Mouse (Mus musculus) midbrain, embryonic 15.5 days (tissue): ENCODE data around the gene Nes. TPM values are rescaled to one million over a fixed set of nuclear protein-coding genes. Genes with fewer than 3 reads are reported as not detected.

Experiments used
- ATAC-seq: fragments of 200-750 bp; cut with Nextera tagmentation; replicated peaks from 2 replicates; pipeline ENCODE4 v1.8.0; 2017; ENCODE audit warnings: moderate TSS enrichment
- H3K27ac ChIP-seq: fragments of 300-500 bp; sonication (generic); 2 replicates; pipeline ENCODE4 v1.5.1; 2015; ENCODE audit warnings: mild to moderate bottlenecking, inconsistent platforms
- H3K27me3 ChIP-seq: fragments of 300-500 bp; sonication (generic); replicated peaks from 2 replicates; pipeline ENCODE4 v1.6.1; 2015; ENCODE audit warnings: inconsistent platforms
- H3K36me3 ChIP-seq: fragments of 300-500 bp; sonication (generic); replicated peaks from 2 replicates; pipeline ENCODE4 v1.6.1; 2015; ENCODE audit warnings: inconsistent platforms
- H3K4me1 ChIP-seq: fragments of 300-500 bp; sonication (generic); 2 replicates; pipeline ENCODE4 v1.6.1; 2015; ENCODE audit warnings: inconsistent platforms
- H3K4me2 ChIP-seq: fragments of 300-500 bp; sonication (generic); 2 replicates; pipeline ENCODE4 v1.6.1; 2015; ENCODE audit warnings: inconsistent platforms, mild to moderate bottlenecking, moderate library complexity
- H3K4me3 ChIP-seq: fragments of 300-500 bp; sonication (generic); 2 replicates; pipeline ENCODE4 v1.5.1; 2015; ENCODE audit warnings: mild to moderate bottlenecking, inconsistent platforms
- H3K9ac ChIP-seq: fragments of 300-500 bp; sonication (generic); 2 replicates; pipeline ENCODE4 v1.6.1; 2015; ENCODE audit warnings: mild to moderate bottlenecking, inconsistent platforms
- H3K9me3 ChIP-seq: fragments of 300-500 bp; sonication (generic); 2 replicates; pipeline ENCODE4 v1.6.1; 2016; ENCODE audit warnings: inconsistent platforms
- WGBS: fragments of 180-500 bp; shearing (Covaris S2); methylation state at CpG from one replicate; pipeline ENCODE4 v1.1.7; 2015; ENCODE audit warnings: mixed read lengths; 5-methylcytosine and 5-hydroxymethylcytosine counted together
- polyA plus RNA-seq: library from polyadenylated mRNA; unstranded; fragments of >200 nt; fragmentation: Nextera tagmentation; extraction: Ambion mirVana; gene quantifications from 2 replicates; pipeline ENCODE4 v1.2.1, GENCODE M21; 2015

The Nes gene
- polyA plus RNA-seq, 1 experiment from 2014 or later: 33.0 TPM

DNA sequence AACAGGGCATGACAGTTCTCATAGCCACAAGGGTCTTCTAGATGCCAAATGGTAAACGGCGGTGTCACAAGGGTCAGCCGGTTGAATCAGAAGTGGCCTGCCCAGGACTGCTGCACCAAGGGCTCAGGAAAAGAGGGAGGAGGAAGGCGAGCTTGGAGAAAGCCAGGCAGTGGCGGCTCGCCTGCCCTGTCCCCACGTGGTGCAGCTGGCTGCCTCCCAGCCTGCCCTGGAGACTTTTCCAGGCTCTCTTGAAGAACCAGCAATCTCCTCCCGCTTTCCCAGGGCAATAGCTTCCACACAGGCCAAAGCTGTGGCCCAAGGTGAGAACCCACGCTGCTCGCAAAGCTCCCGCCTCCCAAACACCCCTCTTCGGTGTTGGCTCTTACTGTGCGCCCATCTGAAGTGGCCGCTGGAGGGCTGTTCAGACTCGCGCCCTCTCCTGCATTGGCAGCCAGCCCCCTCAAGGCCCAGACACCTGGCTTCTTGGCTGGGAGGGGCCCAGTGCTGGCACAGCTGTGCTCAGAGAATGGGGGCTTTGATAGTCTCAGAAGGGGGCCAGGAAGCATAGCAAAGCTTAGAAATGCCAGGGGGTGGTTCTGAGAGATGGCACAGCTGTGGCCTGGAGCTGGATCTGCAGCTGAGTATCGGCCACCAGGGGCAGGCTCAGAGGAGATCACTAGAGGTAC lies 31.6 kb downstream of the Nes start:
- peak overlapping the region; percentile 22; the same call in 1 of the 2 replicates for H3K4me2 ChIP-seq
- H3K27me3 ChIP-seq: peaks cover 68% of the 10 kb centered on the region
- H3K9ac ChIP-seq: no peak overlapping the region
- ATAC-seq: peak; percentile 48
- H3K27ac ChIP-seq: peak overlapping the region; percentile 38; the same call in 1 of the 2 replicates
- H3K36me3 ChIP-seq: no peaks in the 10 kb centered on the region
- peaks cover 27% of the 10 kb centered on the region for H3K4me1 ChIP-seq
- 4% methylated on average over 17 of the region's 17 CpGs for WGBS
- no peak overlapping the region for H3K4me3 ChIP-seq
- no peaks in the 10 kb centered on the region for H3K9me3 ChIP-seq

- ATAC-seq: no peak
- no peak overlapping the region for H3K9ac ChIP-seq
- H3K4me1 ChIP-seq: peaks cover 7% of the 10 kb centered on the region
- peaks cover 41% of the 10 kb centered on the region for H3K27me3 ChIP-seq
- H3K36me3 ChIP-seq: no peaks in the 10 kb centered on the region
- H3K9me3 ChIP-seq: no peaks in the 10 kb centered on the region
- 83% methylated on average over 18 of the region's 18 CpGs for WGBS
- H3K27ac ChIP-seq: no peak overlapping the region
- H3K4me2 ChIP-seq: no peak overlapping the region
- no peak overlapping the region for H3K4me3 ChIP-seq
Observed at GRCm38 (mm10) chr3:88005822-88006786, 35.2 kb downstream of the Nes start.

DNA sequence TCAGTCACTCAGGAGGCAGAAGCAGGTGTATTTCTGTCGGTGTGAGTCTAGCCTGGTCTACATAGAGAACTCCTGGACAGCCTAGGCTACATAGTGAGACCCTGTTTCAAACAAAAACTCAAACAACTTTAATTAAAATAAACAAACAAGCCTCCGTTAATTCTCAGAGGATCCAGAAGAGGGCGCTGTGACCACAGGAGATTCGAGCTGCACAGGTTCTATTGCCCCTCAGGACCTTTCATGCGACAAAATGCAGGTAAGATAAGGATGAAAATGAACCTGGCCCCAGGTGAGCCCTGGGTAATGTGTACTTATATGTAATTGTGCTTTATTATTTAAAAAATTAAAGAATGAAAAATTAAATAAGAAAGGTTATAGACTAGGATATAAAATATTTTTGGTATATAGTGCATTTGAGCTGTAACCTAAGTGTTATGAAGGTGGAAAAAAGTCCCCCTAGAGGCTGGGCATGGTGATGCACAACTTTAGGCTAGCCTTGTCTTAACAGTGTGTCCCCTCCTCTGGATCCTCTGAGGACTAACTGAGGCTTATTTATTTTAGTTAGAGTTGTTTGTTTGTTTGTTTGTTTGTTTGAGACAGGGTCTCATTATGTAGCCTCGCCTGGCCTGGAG lies 39.9 kb downstream of the Nes start:
- Histone ChIP-seq H3K4me3 (no peak overlapping the region), H3K4me2 (no peak overlapping the region), H3K27ac (no peak overlapping the region), H3K4me1 (no peaks in the 10 kb centered on the region), H3K36me3 (no peaks in the 10 kb centered on the region), H3K9me3 (no peaks in the 10 kb centered on the region), H3K9ac (no peak overlapping the region), H3K27me3 (peaks cover 10% of the 10 kb centered on the region)
- ATAC-seq: no peak
- 11% methylated on average over 6 of the region's 6 CpGs for WGBS

- Histone ChIP-seq H3K27me3 (peaks cover 65% of the 10 kb centered on the region), H3K9ac (peak overlapping the region; percentile 29), H3K4me1 (peaks cover 20% of the 10 kb centered on the region), H3K36me3 (no peaks in the 10 kb centered on the region), H3K4me2 (peak overlapping the region; percentile 64), H3K4me3 (peak overlapping the region; percentile 48), H3K27ac (no peak overlapping the region), H3K9me3 (no peaks in the 10 kb centered on the region)
- ATAC-seq: peak; percentile 91
- whole genome bisulfite sequencing: under 1% methylated on average over 66 of the region's 66 CpGs
Observed at GRCm38 (mm10) chr3:88022322-88023191, 51.7 kb downstream of the Nes start.

DNA sequence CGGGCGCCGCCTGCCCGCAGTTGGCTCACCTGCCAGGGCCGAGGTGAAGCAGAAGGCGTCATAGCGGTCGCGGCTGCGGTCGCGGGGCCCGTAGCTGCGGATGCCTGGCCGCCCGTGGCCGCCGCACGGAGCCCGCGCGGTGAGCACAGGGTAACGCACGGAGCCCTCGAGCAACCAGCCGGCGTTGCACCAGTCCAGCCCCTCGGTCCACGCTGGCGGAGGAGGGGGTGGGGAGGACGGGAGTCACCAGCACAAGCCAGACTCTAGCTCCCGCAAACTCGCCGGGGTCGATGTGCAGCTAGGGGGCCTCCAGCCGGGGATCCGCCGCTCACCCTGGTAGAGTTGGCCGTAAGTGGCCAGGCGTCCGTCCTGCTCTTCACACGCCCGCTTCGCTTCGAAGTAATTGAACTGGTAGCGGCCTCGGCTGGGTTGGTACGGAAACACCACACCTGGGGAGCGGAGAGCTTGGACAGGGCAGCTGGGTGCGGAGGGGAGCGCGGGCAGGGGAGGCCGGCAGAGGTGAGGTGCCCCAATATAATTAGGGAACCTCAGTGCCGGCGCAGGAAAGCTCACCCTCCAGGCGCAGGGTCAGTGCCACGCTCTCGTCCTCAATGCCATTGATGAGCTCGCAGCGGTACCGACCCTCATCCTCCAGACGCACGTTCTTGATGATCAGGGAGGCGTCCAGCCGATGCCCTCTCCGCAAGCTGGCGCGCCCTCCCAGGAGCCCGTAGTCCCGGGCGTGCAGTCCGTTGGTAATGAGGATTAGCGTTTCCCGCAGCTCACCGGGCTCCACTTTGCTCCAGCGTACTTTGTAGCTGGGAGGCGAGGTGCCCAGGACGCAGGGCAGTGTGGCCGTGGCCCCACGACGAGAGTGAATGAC lies 52.6 kb downstream of the Nes start:
- H3K4me1 ChIP-seq: peaks cover 20% of the 10 kb centered on the region
- H3K9me3 ChIP-seq: no peaks in the 10 kb centered on the region
- H3K27ac ChIP-seq: no peak overlapping the region
- peak; percentile 84 for ATAC-seq
- peak overlapping the region; percentile 48 for H3K4me3 ChIP-seq
- H3K4me2 ChIP-seq: peak overlapping the region; percentile 64
- no peaks in the 10 kb centered on the region for H3K36me3 ChIP-seq
- under 1% methylated on average over 81 of the region's 81 CpGs for WGBS
- H3K27me3 ChIP-seq: peaks cover 67% of the 10 kb centered on the region
- H3K9ac ChIP-seq: peak overlapping the region; percentile 29

DNA sequence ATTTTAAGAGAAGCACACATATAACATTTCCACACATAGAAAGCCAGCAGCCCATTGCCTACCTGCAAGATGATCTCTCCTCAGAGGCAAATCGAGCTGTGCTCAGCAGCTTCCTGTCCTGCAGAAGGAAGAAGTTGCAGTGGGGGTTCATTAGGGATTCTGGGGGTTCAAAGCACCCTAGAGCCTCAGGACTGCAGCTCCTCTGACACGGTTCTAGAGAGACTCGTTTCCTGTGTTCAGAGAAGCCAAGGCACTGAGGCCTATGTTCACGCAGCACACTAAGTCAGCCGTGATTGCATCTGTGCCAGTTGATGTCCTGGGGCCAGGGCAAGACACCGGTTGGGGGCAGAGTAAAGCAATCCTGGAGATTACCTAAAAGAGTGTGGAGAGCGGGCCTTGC lies 55.9 kb downstream of the Nes start:
- peaks cover 59% of the 10 kb centered on the region for H3K27me3 ChIP-seq
- no peaks in the 10 kb centered on the region for H3K9me3 ChIP-seq
- H3K4me3 ChIP-seq: no peak overlapping the region
- 66% methylated on average over 7 of the region's 7 CpGs for WGBS
- no peak for ATAC-seq
- peaks cover 20% of the 10 kb centered on the region for H3K4me1 ChIP-seq
- H3K27ac ChIP-seq: no peak overlapping the region
- H3K36me3 ChIP-seq: no peaks in the 10 kb centered on the region
- no peak overlapping the region for H3K9ac ChIP-seq
- H3K4me2 ChIP-seq: no peak overlapping the region

DNA sequence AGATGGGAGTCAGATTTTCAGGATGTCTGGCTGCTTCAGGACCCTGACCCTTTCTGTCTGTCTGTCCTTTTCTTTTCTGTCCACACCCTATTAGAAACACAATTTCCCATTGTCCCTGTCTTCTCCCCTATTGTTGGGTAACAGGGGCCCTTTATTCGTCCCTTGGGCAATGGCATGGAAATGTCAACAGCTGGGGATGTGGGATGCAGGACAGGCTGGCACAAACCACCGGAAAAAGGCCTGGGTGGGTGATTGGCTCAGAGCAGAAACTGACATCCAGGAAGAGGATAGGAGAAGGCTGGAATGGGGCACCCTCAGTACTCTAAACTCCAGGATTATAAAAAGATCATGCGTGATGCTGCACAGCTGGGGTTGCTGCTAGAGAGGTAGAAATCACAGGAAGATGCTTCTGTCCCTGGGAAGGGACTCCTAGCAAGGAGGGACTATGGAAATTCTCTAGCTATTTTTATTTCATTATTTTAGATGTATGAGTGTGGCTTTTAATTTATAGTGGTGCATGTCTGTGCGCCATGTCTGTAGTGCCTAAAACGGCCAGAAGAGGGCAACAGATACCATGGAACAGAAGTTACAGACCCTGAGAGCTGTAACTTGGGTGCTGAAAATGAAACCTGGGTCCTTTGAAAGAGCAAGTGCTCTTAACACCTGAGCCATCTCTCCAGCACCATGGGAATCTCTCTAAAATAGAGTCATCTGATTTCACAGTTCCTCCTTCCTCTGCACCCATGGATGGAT lies 56.7 kb downstream of the Nes start, which contains the start of gene Hapln2:
Gene Hapln2 (minus strand): TSS at position 150 of the 753 bp plus-strand sequence.
- H3K9ac ChIP-seq: no peak within 1 kb of the TSS

More for the DNA sequence above, 56.7 kb downstream of the Nes start, which contains the start of gene Hapln2:
- H3K4me1 ChIP-seq: peaks cover 14% of the 10 kb centered on the region
- ATAC-seq: no peak
- peaks cover 56% of the 10 kb centered on the region for H3K27me3 ChIP-seq
- H3K4me2 ChIP-seq: no peak within 1 kb of the TSS
- H3K27ac ChIP-seq: no peak within 1 kb of the TSS
- no peaks in the 10 kb centered on the region for H3K36me3 ChIP-seq
- WGBS: 48% methylated on average over 5 of the region's 5 CpGs
- H3K9me3 ChIP-seq: no peaks in the 10 kb centered on the region
- no peak within 1 kb of the TSS for H3K4me3 ChIP-seq

Other genes with a start within 250 kb of the Nes start
- gene Lrrc71, start 222.5 kb upstream of the Nes start, polyA plus RNA-seq: 0.84 and 0.89 TPM in 2 replicates
- 1.0 and 1.6 TPM in 2 replicates for gene Ntrk1, start 175.9 kb upstream of the Nes start, polyA plus RNA-seq
- 0.66 and 0.69 TPM in 2 replicates for gene Insrr, start 174.1 kb upstream of the Nes start, polyA plus RNA-seq
- 8.6 and 9.8 TPM in 2 replicates for gene Pear1, start 146.8 kb upstream of the Nes start, polyA plus RNA-seq
- not detected in 2 replicates for gene Sh2d2a, start 124.3 kb upstream of the Nes start, polyA plus RNA-seq
- 15.8 and 17.2 TPM in 2 replicates for gene Prcc, start 85.5 kb upstream of the Nes start, polyA plus RNA-seq
- 173 and 190 TPM in 2 replicates for gene Hdgf, start 64.8 kb upstream of the Nes start, polyA plus RNA-seq
- gene Mrpl24, start 51.6 kb upstream of the Nes start, polyA plus RNA-seq: 51.5 and 55.4 TPM in 2 replicates
- gene Isg20l2, start 40.8 kb upstream of the Nes start, polyA plus RNA-seq: 30.5 and 34.9 TPM in 2 replicates
- 23.0 and 23.2 TPM in 2 replicates for gene Rrnad1, start 40.4 kb upstream of the Nes start, polyA plus RNA-seq
- 44.8 and 52.1 TPM in 2 replicates for gene Crabp2, start 22.4 kb upstream of the Nes start, polyA plus RNA-seq
- 53.4 and 62.8 TPM in 2 replicates for gene Bcan, start 29.2 kb downstream of the Nes start, polyA plus RNA-seq
- gene Hapln2, start 56.5 kb downstream of the Nes start, polyA plus RNA-seq: 0.71 and 0.82 TPM in 2 replicates
- gene Gpatch4, start 72.0 kb downstream of the Nes start, polyA plus RNA-seq: 32.0 and 35.3 TPM in 2 replicates
- gene Naxe, start 87.4 kb downstream of the Nes start, polyA plus RNA-seq: 158 and 159 TPM in 2 replicates
- gene Ttc24, start 107.2 kb downstream of the Nes start, polyA plus RNA-seq: not detected in 2 replicates
- 2.7 and 3.0 TPM in 2 replicates for gene Iqgap3, start 110.9 kb downstream of the Nes start, polyA plus RNA-seq
- 23.2 and 25.3 TPM in 2 replicates for gene Mef2d, start 171.3 kb downstream of the Nes start, polyA plus RNA-seq